Mouse (Mus musculus): Measurements from ENCODE around the gene BC024978. TPM values are rescaled to one million over a fixed set of nuclear protein-coding genes. Genes with fewer than 3 reads are reported as not detected.

BC024978 gene
- total RNA-seq (2022), result 10 to 100 TPM; 20.9 to 27.3 (median 25.7) TPM

- DNase-seq (ENCODE audit: low spot score in 2 of 2), result peak; percentile 99 to 100
These were observed at the start of gene BC024978, which contains the start of gene Snrpa for GRCm38 (mm10) chr7:27195681-27196611. BC024978 (plus strand) TSS chr7:27195781. Snrpa (minus strand) TSS chr7:27196271.

- DNase-seq (ENCODE audit: low spot score in 2 of 2), result no peak
These were observed 42.3 kb upstream of the BC024978 start, which contains the start of gene Cyp2t4 for GRCm38 (mm10) chr7:27153205-27153764. Cyp2t4 (plus strand) TSS chr7:27153714.

- DNase-seq (ENCODE audit: low spot score in 2 of 2), result no peak
These were observed 39.6 kb upstream of the BC024978 start for GRCm38 (mm10) chr7:27156005-27156404.

GRCm38 (mm10) chr7:27158171-27158570 lies 37.4 kb upstream of the BC024978 start:
- DNase-seq (ENCODE audit: low spot score in 2 of 2), result no peak

- no peak for DNase-seq (ENCODE audit: low spot score in 2 of 2)
These were observed 36.3 kb upstream of the BC024978 start for GRCm38 (mm10) chr7:27159256-27159655.

DNA sequence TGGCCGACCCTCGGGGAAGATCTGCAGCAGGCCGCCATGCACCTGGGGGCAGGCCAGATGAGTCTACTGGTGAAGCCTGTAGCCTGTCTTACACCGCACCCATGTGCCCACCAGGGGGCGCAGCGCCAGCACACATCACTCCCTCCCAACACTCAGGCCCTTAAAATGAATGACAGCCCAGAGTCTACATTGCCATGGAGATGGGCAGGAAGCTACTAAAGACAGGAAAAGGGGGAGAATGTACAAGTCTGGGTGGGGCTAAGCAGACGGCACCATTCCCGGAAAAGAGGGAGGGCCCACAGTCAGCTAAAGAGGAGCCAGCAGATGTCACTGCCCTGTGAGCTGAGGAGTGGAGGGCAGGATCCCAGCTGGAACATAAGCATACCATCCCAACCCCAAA lies 35.7 kb upstream of the BC024978 start:
- peak; percentile 87 to 90 for DNase-seq (ENCODE audit: low spot score in 2 of 2)

GRCm38 (mm10) chr7:27160921-27161320 lies 34.7 kb upstream of the BC024978 start:
- no peak for DNase-seq (ENCODE audit: low spot score in 2 of 2)

DNA sequence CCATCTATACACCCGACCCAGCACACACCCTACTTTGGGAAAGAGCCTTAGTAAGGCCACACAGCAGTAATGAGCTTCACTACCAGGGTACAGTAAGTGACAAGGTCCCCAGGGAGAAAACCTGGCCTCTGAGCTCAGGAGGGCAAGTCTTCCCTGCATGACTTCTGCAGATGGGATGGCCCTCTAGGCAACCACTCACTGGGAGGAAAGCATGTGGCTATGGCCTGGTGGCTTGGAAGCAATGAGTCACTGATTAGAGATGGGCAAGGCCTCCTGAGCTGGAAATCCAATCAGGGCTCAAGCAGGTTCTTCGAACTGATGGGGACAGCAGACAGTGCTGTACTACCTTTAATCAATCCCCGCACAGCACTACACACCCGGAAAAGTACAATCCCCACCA lies 33.8 kb upstream of the BC024978 start:
- no peak for DNase-seq (ENCODE audit: low spot score in 2 of 2)

DNA sequence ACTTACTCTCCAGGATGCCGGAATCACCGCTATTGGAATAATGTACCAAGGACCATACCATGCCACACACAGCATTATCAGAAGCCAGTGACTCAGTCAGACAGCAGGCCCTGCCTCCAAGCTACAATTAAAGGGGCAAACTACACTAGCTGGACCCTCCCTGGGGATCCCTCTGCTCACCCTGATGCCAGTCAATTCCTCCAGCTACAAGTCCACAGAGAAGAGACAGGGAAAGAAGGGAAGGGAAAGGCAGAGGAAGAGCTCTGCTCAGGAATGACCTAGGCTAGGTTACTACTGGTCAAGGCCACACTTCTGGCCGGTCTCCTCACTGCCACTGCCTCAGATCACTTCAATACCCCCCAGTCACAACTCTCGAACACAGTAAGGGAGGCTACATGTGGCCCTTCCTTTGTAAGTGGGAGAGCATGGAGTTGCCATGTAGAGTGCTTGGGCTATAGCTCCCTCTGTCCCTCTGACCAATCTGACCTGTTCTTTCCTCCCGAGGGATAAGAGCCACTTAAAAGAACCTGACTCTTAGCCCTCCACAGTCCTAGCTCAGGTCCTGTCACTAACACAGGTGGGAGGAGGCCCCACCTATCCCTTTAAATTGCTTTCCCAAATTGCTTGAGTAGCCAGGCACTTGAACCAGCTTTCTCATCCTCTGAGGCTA lies 32.7 kb upstream of the BC024978 start:
- no peak for DNase-seq (ENCODE audit: low spot score in 2 of 2)

- DNase-seq (ENCODE audit: low spot score in 2 of 2), result no peak
These were observed 32.2 kb upstream of the BC024978 start for GRCm38 (mm10) chr7:27163450-27163805.

DNA sequence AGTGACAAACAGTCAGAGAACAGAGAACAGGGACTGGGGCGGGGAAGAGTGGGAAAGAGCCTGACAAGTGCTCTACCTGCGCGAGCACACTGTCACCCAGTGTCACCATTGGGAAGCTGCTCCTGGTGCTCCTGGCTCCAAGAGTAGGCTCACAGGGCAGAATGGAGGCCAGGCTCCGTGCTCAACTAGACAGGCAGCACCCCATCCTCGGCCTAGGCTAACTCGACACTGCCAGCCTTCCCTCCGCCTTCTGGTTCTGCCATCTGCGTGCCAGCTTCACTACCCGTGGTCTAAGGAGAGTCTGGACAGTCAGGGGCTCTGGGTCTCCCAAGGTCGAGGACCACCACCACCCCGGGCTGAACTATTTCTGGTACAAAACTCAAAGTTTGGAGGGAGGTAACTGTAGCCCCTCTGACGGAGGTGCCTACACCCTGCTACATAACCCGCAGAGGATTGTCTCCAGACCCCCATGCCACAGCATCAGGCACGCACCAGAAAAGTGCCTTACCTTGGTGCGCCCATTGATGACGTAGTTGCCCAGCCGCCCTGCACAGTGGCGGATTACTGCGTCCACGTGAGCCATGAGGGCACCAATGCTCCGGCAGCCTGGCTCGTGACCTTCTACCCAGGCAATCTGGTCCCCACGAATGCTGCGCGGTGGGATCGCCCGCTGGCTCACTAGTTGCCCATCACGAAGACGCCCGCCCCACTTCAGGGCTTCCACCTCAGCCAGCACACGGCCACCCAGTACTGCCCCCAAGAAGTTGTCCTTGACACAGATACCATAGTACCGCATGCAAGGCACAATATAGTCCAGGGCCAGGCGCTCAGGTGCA lies 31.3 kb upstream of the BC024978 start:
- no peak for DNase-seq (ENCODE audit: low spot score in 2 of 2)

GRCm38 (mm10) chr7:27165007-27165655 lies 30.4 kb upstream of the BC024978 start:
- no peak for DNase-seq (ENCODE audit: low spot score in 2 of 2)

GRCm38 (mm10) chr7:27165696-27166095 lies 29.9 kb upstream of the BC024978 start:
- DNase-seq (ENCODE audit: low spot score in 2 of 2), result no peak

DNA sequence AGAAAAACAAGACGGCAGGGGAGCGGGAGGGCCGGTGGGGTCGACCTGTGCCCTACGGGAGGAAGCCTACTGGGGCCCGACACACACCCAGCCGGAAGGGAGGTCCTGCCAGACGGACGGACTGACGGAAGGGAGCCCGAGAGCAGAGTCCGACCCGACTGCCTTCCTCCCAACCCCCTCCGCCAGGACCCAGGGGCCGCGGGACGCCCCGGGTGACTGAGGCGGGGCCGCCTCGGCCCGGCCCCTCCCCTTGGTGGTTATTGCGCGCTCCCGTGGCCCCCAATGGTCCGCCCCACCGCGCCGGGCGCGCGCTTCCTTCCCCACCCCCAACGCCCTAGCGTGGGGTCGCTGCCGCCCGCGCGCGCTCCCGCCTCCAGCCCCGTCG lies 29.4 kb upstream of the BC024978 start:
- peak in 1 of 2 experiments; percentile 65 for DNase-seq (ENCODE audit: low spot score in 2 of 2)

DNA sequence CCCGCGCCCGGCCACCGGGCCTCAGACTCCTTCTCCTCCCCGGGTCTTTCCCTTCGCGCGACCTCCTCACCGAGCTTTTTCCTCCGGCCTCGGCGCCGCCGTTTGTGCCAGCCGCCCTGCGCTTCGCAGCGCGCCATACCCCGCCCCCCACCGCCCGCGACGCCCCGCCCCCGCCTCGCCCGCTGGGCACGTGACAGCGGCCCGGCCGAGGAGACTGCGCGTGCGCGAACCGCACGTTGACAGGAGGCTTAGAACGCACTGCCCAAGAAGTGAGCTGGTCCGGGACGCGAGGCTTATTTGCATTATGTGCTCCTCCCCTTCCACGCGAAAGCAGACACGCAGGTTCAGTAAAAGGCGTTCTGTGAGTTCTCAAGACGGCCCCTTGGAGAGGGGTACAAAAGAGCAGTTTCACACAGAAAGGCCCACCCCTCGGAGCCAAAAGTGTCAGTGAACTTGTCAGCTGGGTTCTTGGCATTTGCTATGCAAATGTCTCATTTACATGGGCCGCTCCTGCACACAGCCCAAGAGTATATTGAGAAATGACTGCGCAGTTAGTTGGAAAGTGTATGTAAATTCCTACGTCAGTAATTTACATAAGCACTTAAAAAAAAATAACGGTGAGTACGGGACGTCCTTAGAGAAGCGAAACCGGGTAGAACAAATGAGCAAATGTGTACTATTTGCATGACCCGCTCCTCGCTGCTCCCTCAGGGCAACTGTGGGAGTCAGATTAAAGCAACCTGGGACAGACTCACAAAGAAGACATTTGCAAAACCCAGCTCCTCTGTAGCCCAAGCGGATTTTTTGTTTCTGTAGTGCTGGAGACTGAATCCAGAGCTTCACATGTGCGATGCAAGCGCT lies 28.7 kb upstream of the BC024978 start, which contains the start of gene Egln2:
TSS of gene Egln2 (minus strand) at position 189 of the 861 bp plus-strand sequence.
- DNase-seq (ENCODE audit: low spot score in 2 of 2), result peak; percentile 94 to 96

GRCm38 (mm10) chr7:27167475-27168094 lies 28.0 kb upstream of the BC024978 start:
- DNase-seq (ENCODE audit: low spot score in 2 of 2), result no peak

DNA sequence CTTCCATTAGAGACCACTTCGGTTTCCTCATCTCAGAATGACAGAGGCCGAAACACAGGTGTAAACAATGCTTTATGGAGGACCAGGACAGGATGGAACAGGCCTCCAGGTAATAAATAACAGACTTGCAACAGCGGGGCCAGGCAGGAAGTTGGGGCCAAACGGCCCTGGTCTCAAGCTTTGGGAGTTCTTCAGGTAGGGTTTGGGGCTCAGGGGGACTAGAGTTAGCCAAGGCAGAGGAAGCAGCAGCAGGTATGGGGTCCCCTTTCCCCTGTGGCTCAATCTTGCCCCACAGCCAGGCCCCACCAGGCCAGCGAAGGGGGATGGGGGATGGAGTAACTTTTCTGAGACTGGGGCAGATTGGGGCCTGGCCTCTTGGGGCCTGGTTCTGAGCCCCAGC lies 27.2 kb upstream of the BC024978 start:
- no peak for DNase-seq (ENCODE audit: low spot score in 2 of 2)

DNA sequence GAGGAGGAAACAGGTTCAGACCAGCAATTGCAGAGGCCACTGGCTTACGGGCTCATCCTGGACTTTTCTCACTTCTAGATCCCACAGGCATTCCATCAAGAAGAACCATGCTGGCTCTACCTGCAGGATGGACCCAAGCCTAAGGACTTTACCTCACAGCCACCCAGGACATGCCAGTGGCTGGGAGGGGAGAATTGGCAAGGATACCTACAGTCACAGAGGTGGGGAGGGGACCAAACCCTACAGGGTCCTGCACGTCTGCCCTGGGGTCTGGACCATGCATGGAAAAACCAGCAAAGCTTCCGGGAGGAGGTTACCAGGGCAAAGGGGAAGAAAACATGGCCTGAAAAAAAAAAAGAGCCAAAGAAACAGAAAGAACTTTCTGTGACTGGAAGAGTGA lies 24.6 kb upstream of the BC024978 start:
- DNase-seq (ENCODE audit: low spot score in 2 of 2), result no peak

DNA sequence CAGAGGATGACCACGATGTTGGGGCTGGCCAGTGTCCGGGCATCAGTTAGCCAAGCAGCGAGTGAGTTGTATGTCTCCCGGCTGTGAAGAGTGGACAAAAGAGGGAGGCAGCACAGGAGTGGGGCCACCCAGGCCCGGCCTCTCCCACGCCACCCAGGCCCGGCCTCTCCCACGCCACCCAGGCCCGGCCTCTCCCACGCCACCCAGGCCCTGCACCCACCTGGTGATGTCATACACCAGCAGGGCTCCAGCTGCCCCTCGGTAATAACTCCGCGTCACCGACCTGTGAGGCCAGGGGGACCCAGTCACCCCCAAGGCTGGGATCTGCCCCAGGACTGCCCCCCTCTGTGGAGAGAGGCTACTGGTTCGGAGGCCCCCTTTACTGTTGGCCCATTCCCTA lies 21.1 kb upstream of the BC024978 start:
- no peak for DNase-seq (ENCODE audit: low spot score in 2 of 2)

All from layer of hippocampus, adult 8-10 months (tissue).